Mouse (Mus musculus): Measurements from ENCODE around the gene Cd28. TPM values are rescaled to one million over a fixed set of nuclear protein-coding genes. Genes with fewer than 3 reads are reported as not detected.

Gene Cd28
- total RNA-seq, 2 experiments from 2014 or later, result 2.8 to 4.8 TPM

DNA sequence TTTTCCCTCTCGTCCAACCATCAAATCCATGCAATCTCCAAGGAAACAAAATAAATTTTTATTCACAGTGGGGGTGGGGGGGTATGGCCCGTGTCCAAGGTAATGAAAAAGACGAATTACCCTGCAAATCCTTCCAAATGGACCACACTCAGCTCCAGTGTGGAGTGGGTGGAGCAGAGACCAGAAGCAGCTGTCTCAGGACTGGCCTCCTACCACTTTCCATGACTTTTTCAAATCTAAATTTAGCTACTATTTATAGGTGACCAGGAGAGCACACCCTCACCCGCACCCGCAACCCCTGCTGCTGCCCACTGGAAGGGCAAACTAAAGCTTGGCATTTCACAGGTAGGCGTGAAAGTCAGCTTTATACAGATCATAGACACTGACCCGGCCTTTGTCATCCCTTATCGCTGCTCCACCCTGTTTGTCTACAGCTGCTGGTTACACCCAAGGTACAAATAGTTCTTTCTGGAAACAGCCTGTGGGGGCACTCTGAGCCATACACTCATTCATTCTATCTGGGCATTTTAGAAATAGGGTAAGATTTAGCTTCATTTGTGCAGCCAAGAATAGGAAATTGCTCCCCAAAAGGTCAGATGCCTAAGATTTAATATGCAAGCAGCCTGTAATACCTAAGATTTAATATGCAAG, 62.0 kb downstream of the Cd28 start:
- peak overlapping the region; percentile 92 for H3K27ac ChIP-seq
- peak overlapping the region; percentile 66 for H3K4me3 ChIP-seq
- intact Hi-C loops (cut with DNase I), result loop anchor here (2.0 to 5.0 kb wide), 2 partner anchors 36 to 79 kb away; no protein-coding TSS in a partner anchor
- no peak; the same call in 1 of the 2 replicates for TF ChIP-seq CTCF (IDR thresholded peaks at IDR 0.05)
- DNase-seq, result peak; percentile 58

DNA sequence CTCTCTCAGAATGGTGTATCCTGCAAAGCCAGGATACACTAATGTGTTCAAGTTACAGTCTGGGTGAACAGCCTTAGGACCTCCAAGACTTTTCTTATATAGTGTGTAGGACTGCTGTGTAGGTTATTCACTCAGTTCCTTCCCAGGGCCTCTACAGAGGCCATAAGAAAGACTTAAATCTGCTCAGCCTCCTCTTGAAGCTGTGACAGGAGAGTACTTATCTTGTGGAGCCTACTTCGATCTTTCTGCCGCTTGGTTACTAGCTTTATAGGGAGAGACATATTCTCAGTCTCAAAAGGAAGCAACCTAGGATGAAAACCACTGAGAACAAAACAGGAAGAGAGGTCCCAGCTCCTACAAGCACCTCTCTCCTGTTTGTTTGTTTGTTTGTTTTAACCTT, 62.6 kb downstream of the Cd28 start:
- no peak for TF ChIP-seq CTCF (IDR thresholded peaks at IDR 0.05)
- Histone ChIP-seq H3K27ac (peak overlapping the region; percentile 92), H3K4me3 (peak overlapping the region; percentile 66)
- no peak for DNase-seq
- intact Hi-C loops (cut with DNase I), result loop anchor here (2.0 to 5.0 kb wide), 2 partner anchors 36 to 78 kb away; no protein-coding TSS in a partner anchor

DNA sequence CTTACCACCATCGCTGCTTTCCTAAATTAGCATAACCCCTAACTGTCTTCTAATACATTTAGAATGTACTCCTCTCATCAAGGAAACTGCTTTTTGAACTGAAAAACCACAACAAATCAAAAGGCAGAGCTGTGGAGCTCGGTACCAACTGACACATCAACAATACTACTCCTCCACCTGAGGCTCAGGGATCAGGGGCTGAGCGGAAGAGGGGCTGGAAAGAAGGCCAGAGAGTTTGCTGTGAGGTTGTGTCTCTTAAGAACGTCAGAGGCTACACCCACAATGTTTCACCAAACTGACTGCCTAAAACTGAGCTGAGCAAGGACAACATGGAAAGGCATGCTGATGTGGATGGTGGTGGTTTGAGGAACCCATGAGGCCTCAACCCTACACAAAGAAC, 65.1 kb downstream of the Cd28 start:
- no peak overlapping the region for H3K27ac ChIP-seq
- TF ChIP-seq CTCF (IDR thresholded peaks at IDR 0.05), result no peak
- DNase-seq, result no peak
- intact Hi-C loops (cut with DNase I), result no loop called here
- H3K4me3 ChIP-seq, result no peak overlapping the region

DNA sequence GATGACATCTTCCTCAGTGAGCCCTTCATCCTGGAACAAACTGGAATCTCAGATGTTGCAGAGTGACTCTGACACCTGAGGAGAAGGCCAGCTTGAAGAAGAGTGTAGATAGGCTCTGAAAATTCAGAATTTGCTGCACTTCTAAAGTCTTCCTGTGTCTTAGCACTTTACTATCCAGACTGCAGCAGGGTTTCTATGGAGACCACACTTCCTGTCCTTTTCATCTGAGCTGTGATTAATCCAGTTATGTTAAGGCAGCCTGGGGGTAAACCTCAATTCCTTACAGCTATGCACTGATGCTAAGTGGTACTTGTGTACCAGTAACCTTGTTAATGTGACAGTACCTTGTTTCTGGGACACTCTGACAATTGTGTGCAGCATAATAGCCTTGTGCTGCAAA, 77.1 kb downstream of the Cd28 start:
- intact Hi-C loops (cut with DNase I), result no loop called here
- Histone ChIP-seq H3K27ac (no peak overlapping the region), H3K4me3 (no peak overlapping the region)
- DNase-seq, result no peak
- TF ChIP-seq CTCF (IDR thresholded peaks at IDR 0.05), result no peak

DNA sequence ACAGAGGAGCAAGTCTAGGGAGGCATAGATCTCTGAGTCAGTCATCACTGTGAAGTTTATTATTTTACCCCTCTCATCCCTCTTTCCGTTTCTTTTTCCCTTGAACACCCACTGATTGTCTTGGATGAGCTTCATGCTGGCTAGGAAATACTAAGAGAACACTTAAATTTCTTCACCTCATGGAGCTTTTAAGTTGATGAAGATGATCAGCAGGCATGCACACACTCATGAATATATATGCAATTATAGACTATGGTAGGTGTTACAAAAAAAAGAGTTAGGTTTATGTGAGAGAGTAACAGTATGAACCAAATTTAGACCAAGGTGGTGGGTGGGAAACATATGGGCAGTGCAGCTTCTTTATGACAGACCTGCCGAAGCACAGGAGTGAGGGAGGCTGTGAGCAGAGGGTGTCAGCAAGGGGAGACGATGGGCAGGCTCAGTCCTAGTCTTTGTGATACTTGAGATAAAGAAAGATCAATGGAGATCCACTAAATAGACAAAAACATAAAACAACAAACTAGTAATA, 79.1 kb downstream of the Cd28 start:
- intact Hi-C loops (cut with DNase I), result no loop called here
- no peak overlapping the region for H3K27ac ChIP-seq
- DNase-seq, result no peak

GRCm38 (mm10) chr1:60799795-60800345, 83.3 kb downstream of the Cd28 start:
- Histone ChIP-seq H3K27ac (no peak overlapping the region), H3K4me3 (no peak overlapping the region)
- intact Hi-C loops (cut with DNase I), result no loop called here
- no peak for TF ChIP-seq CTCF (IDR thresholded peaks at IDR 0.05)
- DNase-seq, result peak; percentile 43

More for the DNA sequence above, 79.1 kb downstream of the Cd28 start:
- no peak for TF ChIP-seq CTCF (IDR thresholded peaks at IDR 0.05)
- H3K4me3 ChIP-seq, result no peak overlapping the region

GRCm38 (mm10) chr1:60801210-60801671, 84.6 kb downstream of the Cd28 start:
- intact Hi-C loops (cut with DNase I), result no loop called here
- Histone ChIP-seq H3K4me3 (no peak overlapping the region), H3K27ac (no peak overlapping the region)
- no peak for TF ChIP-seq CTCF (IDR thresholded peaks at IDR 0.05)
- no peak for DNase-seq

DNA sequence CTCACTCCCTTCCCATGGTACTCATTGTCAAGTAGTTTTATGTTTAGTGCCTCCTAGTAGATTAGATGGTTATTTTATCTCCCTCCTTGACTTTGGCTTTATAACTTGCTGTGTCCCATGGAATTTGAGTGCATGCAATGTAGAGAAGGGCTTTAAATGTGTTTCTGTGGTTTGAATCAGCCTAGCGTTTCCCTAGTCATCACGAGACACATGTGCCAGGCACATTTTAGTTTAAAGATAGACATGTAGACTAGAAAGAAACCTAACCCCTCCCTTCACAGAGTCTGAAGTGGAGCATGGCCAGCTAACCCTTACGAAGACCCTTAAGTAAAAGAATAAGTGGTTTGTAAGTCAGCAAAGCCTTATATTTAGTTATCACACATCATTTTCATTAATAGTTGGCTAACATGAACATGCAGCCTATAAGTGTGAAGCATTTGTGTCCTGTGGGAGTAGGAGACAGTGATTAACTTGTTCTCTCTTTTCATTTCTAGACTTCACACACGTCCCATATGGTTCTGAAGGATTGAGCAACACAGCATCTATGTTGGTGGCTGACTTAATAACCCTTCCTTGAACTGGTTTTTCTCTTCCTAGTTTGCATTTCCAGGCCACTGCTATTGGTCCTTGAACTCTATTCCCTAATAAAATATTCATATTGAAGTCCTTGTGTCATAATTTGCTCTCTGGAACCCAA, 86.7 kb downstream of the Cd28 start:
- intact Hi-C loops (cut with DNase I), result no loop called here
- Histone ChIP-seq H3K4me3 (no peak overlapping the region), H3K27ac (peak overlapping the region; percentile 16; the same call in 1 of the 2 replicates)
- DNase-seq, result no peak
- TF ChIP-seq CTCF (IDR thresholded peaks at IDR 0.05), result no peak

GRCm38 (mm10) chr1:60803825-60804696, 87.5 kb downstream of the Cd28 start:
- Histone ChIP-seq H3K4me3 (no peak overlapping the region), H3K27ac (peak overlapping the region; percentile 24; the same call in 1 of the 2 replicates)
- no peak for DNase-seq
- no peak for TF ChIP-seq CTCF (IDR thresholded peaks at IDR 0.05)
- intact Hi-C loops (cut with DNase I), result no loop called here

DNA sequence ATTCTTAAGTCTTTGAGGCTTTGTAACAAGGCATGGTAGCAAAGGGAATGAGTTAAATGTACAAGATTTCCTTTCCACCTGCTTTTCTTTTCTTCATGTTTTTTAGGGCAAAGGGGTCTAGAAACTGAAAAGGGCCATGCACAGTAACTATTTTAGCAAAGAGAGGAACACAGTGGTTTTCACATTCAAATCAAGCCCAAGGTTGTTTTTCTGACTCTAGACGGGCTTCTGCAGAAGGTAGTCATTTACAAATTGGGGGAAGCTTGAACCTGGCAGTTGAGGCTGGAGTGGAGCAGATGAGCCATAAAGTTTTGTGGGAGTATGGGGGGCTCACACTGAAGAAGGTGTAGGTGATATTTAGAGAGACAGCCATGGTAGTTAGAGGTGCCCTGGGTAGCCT, 88.6 kb downstream of the Cd28 start:
- Histone ChIP-seq H3K4me3 (no peak overlapping the region), H3K27ac (no peak overlapping the region)
- intact Hi-C loops (cut with DNase I), result no loop called here
- no peak for TF ChIP-seq CTCF (IDR thresholded peaks at IDR 0.05)
- no peak for DNase-seq

- intact Hi-C loops (cut with DNase I), result no loop called here
- no peak for TF ChIP-seq CTCF (IDR thresholded peaks at IDR 0.05)
- Histone ChIP-seq H3K4me3 (no peak overlapping the region), H3K27ac (no peak overlapping the region)
- no peak for DNase-seq
Measured at GRCm38 (mm10) chr1:60807748-60808147, 91.1 kb downstream of the Cd28 start.

- intact Hi-C loops (cut with DNase I), result no loop called here
- DNase-seq, result no peak
- H3K4me3 ChIP-seq, result no peak overlapping the region
- TF ChIP-seq CTCF (IDR thresholded peaks at IDR 0.05), result no peak
- no peak overlapping the region for H3K27ac ChIP-seq
Measured at GRCm38 (mm10) chr1:60808466-60808865, 91.9 kb downstream of the Cd28 start.

Measured in gastrocnemius, adult 2 months (tissue).